Mouse (Mus musculus) megakaryocyte progenitor cell, adult 5-6 weeks (primary cell): Measurements from ENCODE around the gene Copz2. TPM values are rescaled to one million over a fixed set of nuclear protein-coding genes. Genes with fewer than 3 reads are reported as not detected.
A peak's percentile ranks its signal among the peaks of the same experiment; 100 is the strongest.
"Not testable (repeated sequence)": the region's sequence is repeated elsewhere in the genome, so short reads cannot be mapped to it uniquely, and the experiment has no call there.

Source experiments
- ATAC-seq: replicated peaks from 2 replicates; pipeline ENCODE4 v1.8.0; 2016; ENCODE audit warnings: mild to moderate bottlenecking, moderate TSS enrichment, inconsistent platforms; ENCODE audit not compliant: poor library complexity
- total RNA-seq, 2 experiments: library from RNA; stranded (forward) in 1 of 2; stranded (reverse) in 1 of 2; fragments of 157-497, 149-512 nt in 1 of 2; fragments of 200-1000 nt in 1 of 2; gene quantifications; 2 replicates each; pipeline versions ENCODE4 v1.2.3 to v1.2.4; 2015 to 2017

Copz2 gene
- 6.2 and 6.5 TPM in 2 replicates for total RNA-seq (2015)
- total RNA-seq (2017), result 3.3 and 4.0 TPM in 2 replicates

DNA sequence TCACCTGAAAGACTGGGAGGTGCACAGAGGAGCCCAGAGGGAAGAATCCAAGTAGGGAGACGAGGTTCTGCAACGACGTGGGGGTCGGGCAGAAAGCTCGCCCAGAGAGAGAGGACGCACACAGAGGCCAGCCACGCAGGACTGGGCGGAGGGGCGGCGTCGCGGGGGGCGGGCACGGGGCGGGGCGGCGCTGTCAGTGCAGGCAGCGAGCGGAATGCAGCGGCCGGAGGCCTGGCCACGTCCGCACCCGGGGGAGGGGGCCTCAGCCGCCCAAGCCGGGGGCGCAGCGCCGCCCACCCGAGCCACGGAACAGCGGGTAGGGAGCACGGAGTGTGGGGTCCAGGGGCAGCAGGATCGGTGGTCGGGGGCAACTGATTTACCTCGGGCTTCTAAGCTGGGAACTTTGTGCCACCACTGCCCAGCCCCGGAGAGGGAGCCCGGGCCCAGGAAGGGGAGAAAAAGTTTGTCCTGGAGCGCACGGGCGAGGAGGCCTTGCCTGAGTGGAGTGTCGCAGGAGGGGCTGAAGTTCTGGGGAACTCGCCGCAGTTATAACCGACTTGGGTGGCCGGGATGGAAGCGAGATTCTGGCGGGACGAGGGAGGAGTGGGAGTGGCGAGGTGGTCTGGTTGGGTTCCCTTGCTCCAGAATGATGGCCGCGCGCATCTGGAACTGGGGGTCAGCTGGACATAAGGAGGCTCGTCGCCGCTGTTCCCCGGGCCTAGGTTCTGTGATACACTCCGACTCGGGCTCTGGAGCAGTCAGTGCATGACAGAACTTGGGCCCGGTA lies at the start of gene Copz2:
Copz2 (plus strand) TSS at position 190 of the 787 bp plus-strand sequence.
- peak; percentile 64 for ATAC-seq

DNA sequence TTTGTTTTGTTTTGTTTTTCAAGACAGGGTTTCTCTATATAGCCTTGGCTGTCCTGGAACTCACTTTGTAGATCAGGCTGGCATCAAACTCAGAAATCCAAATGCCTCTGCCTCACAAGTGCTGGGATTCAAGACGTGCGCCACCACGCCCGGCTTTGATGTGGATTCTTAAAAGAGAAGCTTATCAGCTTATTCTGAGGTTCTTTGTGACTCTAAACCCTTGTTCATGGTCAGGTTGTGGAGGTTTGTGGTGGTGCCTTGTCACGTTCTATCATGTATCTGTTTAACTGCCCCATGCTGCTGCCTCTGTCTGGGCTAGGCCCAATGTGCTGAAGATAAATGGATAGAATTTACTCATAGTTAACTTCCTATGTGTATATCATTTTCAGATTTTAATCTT lies 44.1 kb upstream of the Copz2 start:
- ATAC-seq, result no peak

DNA sequence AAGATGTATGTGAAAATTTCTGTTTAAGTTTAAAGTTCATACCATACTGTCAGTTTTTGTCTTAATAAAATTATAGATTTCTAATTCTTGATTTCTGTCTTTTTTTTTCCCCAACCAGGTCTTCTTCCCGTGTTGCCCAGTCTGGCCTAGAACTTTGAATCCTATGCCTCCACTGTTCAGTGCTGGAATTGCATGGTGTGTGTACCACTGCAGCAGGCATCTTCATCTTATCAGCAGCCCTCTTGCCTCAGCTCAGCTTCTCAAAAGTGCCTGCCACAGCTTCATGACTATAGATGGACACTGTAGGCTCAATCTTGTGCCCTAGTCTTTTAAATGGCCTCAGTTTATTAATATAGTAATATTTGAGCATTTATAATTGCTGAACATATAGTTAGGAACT lies 41.6 kb upstream of the Copz2 start:
- ATAC-seq, result peak; percentile 85

DNA sequence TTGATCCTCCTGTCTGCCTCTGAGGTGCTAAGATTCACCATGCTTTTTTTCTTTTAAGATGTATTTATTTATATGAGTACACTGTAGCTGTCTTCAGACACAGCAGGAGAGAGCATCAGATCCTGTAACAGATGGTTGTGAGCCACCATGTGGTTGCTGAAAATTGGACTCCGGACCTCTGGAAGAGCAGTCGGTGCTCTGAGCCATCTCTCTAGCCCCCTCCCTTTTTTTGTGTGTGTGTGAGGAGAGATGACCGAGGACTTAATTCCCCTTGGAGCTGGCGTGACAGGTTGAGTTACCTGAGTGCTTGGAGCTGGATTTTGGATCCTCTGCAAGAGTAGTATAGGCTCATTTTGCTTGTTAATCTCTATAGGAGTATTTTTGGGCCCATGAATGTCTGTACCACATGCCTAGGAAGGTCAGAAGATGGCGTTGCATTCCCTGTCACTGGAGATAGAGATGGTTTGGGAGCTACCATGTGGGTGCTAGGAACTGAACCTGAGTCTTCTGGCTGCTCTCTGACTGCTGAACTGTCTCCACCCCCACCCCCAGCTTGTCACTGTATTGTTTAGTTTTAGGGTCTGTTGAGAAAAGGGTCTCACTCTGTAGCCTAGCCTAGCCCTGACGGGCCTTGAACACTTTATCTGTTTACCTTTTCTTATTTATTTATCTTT lies 40.0 kb upstream of the Copz2 start:
- no peak for ATAC-seq

DNA sequence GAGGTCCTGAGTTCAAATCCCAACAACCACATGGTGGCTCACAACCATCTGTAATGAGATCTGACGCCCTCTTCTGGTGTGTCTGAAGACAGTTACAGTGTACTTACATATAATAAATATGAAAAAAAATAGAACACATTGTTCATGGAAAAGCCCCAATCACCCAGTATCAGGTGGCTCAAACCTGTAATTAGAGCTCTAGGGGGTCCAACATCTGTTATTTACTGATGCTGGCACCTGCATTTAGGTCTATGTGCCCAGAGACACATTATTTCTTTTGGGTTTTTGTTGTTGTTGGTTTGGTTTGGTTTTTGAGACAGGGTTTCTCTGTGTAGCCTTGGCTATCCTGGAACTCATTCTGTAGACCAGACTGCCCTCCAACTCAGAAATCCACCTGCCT lies 38.5 kb upstream of the Copz2 start:
- ATAC-seq, result not testable (repeated sequence)

DNA sequence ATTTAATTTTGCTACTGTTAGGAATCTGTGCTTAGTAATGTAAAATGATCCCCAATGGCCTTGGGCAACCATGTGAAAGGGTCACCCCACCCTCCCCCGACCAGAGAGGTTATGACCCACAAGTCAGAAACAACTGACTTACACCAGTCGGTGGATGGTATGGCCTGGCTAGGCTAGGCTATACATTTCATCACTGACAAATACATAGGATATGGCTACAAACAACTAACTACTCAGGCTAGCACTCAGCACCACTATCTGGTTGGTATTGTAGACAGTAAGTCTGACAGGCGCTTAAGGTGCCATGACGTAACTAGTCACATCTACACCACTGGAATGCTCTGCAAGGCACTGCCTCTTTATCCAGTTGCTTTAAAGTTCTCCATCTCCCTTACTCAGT lies 36.2 kb upstream of the Copz2 start:
- ATAC-seq, result no peak

DNA sequence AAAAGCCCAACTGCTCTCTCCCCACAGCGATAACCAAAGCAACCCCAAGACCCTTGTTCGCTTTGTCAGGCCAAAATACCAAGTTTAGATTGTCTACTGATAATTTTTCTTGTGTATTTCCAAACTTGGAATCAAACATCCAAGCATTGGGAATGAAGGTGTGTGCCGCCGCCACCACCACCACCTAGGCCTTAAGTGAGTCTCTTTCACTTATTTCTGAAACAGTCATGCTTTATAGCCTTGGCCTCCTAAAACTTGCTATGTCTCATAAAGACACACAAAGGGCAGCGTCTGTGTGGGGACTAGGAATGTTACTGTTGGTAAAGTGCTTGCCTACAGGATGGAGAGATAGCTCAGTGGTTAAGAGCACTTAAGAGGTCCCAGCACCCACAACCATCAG lies 35.8 kb upstream of the Copz2 start:
- no peak for ATAC-seq

DNA sequence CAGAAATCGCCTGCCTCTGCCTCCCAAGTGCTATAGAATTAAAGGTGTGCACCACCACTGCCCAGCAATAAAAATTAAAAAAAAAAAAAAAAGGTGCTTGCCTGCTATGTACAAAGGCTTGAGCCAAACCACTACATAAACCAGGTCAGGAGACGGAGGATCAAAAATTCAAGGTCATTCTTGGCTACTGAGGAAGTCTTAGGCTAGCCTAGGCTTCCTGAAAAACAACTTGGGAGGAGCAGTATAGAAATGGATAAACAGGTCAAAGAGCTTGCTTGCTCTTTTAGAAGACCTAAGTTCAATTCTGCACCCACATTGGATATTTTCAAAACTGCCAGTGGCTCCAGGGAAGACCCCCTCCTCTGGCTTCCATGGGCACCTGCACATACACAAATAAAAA lies 35.2 kb upstream of the Copz2 start:
- no peak for ATAC-seq

DNA sequence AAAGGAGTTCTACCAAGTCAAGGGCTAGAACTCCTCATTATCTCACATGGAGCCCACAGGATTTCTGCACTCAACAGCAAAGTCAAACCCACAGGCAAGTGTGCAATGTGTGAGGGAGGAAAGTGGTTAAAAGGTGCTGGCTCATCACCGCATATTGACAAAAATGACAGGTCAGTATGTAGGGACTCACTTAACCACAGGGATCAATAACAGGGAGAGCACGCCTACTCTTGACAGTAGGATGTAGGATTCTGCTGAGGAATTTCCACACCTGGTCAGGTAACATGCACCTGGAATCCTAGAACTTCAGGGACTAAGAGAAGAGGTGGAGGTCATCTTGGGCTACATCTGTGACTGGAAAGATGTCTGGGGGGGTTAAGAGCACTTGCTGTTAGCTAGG lies 33.8 kb upstream of the Copz2 start:
- no peak for ATAC-seq

DNA sequence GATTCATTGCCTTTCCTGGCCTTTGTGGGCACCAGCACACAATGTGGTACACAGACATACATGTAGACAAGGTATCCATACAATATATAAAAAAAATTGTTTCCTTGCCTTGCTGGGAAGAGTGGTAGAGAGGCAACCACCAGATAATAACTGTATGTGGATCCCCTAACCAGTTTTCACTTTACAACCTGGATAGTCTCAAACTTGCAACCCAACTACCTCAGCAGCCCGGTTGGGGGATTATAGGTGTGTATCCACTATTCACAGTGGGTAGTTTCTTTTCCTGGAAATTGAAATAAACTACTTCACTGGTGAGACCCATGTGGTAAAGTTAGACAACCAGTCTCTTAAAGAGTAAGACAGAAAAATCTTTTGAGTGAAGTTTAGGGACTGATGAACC lies 33.2 kb upstream of the Copz2 start:
- no peak for ATAC-seq

DNA sequence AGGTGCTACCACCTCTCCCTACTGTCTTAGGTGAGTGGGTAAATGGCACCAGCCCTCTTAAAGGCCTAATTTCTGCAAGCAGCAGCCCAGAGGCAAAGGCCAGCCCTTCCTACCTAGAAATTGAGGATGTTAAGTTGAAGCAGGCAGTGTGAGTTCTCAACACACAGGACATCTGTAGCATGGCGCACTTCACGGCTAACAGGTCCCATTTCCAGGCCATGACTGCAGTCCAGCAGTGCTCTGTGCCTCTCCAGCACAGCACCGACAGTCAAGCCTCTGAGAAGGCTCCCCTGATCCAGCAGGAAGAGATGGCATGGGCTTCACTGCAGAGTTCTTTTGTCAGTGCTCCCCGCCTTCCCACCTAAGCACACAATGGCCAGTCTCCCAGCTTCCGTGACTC lies 32.7 kb upstream of the Copz2 start:
- ATAC-seq, result no peak

DNA sequence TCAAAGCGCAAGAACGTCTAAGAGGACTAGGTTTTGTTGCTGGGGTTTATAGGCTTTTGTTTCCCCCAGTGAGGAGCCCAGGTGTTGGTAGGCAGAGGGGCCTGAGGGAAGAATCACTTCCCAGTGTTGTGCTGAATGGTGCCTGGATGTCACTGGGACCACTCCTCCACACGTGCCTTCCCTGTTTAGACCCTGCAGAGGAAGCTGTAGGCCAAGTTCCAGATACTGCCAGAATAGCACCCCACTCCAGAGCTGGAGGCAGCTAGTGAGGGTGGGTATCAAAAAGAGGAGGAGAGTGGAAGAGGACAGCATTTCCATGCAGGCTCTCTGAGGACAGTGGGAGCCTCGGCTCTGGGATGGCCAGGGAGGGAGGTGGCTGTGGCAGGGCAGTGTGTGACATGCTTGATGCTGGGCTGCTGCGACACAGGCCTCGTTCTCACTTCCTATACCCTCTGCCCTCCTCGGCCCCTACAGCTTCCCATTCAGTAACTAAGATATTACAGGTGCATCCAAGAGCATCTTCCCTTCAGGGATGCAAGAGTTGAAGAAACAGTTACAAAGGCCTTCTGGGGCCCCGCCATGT lies 31.5 kb upstream of the Copz2 start:
- no peak for ATAC-seq

DNA sequence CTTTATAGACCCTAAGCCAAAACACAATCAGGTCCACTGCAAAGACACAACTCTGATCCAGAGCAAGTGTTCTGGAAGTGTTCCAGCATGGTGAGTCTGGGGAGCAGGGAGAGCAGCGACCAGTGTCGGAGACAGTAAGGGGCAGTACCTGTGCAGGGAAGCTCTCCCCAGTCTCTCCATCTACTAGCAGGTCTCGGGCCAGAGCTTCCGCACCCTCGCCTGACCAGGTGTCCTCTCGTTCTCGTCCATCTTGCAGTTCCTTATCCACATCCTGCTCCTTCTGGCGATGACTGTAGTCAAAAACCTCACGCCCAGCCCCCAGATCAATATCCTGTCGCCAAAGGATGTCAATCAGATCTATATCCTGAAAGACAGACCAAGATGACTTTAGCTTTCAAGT lies 27.7 kb upstream of the Copz2 start:
- no peak for ATAC-seq

DNA sequence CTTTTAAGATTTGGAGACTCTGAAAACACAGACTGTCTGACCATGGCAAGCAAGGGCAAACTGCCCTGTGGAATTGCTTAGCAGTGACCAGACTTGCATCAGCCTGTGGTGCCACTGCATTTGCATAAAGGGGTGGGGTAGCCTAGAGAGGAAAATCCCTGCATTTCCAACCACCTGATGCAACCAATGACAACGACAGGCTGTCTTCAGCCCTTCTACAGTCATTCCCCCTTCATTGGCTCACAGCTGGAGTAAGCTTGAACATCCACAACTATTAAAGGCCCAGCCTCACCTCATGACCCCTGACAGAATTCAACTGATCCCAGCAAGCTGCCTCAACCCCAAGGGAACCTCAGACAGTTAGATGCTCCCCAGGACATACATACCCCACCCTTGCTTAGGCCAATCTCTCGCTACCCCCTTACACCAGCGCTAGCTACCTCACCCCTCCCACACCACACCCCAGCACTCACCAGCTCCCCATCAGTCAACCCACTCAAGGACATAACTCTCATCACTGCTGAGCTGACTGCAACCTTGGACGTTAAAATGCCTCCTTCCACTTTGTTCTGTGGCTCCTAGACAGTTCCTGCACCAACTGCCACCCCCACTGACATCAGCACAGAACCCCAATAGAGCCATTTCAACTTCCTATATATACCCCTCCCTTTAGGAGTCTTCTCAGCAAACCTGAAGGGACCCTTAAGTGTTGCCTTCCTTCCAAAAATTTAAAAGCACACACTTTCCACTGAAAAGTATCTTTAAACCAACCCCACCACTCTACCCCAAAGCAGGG lies 26.8 kb upstream of the Copz2 start:
- peak; percentile 30 for ATAC-seq

DNA sequence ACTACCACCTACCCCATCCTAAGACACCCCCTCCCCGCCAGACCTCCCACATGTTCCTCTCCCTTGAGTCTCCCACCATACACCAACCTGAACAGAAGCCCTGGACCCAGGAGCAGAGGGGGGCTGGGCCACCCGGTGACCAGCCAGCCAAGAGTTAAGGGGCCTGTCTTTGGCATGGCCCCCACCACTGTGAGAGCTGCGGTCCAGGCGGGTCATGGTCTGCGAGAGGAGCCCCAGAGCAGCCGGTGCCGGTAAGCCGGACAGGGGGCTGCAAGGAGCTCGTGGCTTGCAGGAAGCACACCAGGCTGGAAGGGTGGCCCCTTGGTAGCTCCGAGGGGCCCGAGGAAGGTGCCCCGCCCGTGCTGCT lies 26.2 kb upstream of the Copz2 start:
- ATAC-seq, result no peak

DNA sequence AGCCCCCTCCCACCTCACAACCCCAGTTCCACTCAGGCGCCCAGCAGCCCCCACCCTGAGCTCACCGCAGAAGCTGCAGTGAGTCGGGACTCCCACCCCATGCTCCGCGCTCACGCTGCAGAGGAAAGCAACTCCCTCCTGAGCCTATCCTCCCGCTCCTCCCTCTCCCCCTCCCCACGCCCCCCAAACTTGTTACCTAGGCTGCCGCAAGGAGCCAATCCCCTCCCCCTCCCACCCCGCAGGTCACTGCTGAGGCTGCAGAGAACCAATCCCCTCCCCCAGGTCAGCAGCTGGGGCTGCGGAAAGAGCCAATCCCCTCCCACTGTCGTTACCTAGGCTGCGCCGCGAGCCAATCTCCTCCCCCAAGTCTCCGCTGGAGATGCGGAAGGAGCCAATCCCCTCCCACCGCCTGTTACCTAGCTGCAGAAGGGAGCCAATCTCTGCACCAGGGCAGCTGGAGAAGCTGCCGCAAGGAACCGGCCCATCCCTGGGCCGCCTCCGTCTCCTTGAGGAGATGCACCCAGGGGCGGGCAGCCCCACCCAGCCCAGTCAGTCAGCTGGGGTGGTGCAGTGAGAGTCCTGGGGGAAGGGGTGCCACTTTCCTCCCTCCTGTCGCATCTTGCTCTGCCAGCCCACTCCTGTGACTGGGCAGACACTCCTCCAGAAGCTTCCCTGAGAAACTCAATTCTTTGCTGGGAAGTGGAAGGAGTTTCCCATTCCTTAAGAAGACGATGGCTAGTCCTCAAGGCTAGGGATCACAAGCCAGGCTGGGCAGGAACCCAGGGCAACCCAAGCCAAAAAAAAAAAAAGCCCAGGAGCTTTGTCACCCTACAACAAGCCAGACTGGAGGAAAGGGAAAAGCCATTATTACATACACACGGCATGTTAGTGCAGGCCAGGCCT lies 25.5 kb upstream of the Copz2 start:
- ATAC-seq, result peak; percentile 97

DNA sequence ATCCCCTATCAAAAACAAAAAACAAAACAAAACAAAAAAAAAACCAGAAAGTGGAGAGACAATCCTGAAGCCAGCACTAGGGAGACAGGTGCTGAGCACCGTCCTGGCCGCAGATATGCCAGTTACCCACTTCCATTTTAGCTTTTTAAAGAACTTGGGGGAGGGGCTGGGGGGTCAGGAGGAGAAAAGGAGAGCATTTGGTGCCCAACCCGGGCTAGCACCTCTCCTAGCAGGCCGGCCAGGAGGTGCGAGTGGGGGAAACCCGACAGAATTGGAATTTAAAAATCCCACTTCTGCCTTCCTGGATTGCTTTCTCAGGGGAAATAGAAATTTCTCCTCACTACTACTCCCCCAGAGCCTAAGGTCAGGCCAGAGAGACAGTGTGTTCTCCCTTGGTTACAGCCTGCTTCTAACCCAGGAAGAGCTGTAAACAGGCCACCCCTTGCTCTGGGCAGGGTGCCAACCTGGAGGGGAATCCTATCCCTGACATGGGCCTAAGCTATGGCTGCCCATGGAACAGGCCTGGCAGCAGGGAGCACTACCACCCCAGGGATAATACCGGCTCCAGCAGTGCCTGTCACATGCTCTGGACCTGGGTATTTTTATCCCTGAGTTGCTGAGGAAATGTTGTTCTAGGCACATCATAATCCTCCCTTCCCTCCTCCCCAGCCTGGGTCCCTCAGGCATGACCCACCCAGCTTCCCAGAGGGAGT lies 24.7 kb upstream of the Copz2 start:
- no peak for ATAC-seq

DNA sequence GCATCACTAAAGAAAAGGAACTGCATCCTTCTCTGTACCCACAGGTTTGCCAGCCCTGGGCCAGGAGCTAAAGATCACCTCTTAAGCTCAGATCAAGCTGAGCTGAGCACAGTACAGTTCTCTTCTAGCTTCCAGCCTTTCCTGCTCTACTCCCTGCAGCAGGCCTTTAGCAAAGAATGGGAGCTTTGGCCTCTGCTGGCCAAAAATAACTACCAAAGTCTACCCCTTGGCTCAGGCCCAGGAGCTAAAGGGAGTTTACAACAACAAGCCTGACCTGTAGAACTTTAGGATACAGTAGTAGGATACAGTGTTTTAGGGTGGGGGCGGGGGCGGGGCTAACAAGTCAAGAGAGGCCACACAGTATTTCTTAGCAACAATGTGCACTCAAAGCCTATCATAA lies 23.2 kb upstream of the Copz2 start:
- no peak for ATAC-seq

DNA sequence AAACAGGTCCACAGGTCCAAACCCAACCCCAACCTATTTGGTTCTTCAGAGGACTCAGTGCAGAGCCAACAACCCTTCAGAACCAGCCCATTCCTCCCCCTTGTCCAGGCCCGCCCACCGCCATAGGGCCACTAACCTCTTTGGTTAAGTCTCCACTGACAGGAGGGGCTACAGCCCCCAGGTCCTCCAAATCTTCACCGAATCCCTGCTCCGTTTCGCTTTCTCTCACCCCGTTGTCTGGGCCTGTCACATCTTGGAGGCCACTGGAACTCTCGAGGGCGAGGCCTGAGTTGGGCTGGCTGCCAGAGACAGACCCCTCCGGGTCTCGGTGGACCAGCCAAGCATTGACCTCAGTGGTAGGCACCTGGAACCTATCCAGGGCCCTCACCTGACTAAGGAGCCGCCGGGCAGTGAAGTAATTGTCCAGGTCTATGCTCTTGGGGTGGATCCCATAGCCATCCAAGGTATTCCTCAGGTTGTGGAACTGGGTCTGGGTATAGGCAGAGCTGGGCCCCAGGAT lies 22.5 kb upstream of the Copz2 start:
- ATAC-seq, result no peak

DNA sequence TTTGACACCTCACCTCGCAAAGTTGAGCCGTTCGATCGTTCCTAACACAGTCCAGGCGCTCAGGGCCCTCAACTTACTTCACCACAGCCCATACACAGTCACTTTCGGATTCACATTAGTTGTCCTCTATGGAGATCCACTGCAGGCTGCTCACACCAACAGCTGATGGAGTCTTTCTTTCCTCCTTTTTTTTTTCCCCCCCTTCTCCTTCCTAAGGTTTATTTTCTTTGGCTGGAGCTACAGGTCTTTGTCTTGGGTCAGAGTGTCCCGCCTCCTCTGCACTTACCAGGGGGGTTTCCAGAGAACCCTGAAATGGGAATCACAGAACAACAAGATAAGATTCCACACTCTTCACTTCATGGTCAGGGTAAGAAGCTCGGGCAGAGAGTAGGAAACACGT lies 21.8 kb upstream of the Copz2 start:
- no peak for ATAC-seq
